Mouse (Mus musculus): Measurements from ENCODE around the gene Shank2. TPM values are rescaled to one million over a fixed set of nuclear protein-coding genes. Genes with fewer than 3 reads are reported as not detected.

Gene Shank2
- total RNA-seq, 4 experiments from 2014 or later = 0.16 to 0.38 (median 0.24) TPM

DNA sequence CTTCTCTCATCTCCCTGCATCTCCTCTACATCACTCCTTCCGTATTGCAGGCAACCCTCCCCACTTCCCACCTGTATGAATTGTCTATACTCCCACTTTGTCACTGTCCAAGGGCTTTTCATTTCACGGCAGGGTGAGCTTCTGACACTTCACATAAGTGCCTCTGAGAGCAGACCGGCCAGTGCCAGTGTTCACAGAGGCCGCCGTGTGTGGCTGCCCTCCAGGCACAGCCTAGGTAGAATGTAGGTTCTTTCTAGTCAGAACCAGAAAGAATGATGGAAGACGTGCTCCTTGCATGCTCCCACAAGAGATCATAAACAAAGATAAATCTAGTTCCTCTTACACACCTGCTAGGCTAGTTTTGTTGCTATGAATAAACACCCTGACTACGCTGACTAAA is 265.0 kb downstream of the Shank2 start:
- no peak for DNase-seq (ENCODE audit: low spot score)

GRCm38 (mm10) chr7:144268329-144268728 is 266.6 kb downstream of the Shank2 start:
- no peak for DNase-seq (ENCODE audit: low spot score)

- DNase-seq (ENCODE audit: low spot score) = no peak
Observed at GRCm38 (mm10) chr7:144268778-144269177, 267.1 kb downstream of the Shank2 start.

DNA sequence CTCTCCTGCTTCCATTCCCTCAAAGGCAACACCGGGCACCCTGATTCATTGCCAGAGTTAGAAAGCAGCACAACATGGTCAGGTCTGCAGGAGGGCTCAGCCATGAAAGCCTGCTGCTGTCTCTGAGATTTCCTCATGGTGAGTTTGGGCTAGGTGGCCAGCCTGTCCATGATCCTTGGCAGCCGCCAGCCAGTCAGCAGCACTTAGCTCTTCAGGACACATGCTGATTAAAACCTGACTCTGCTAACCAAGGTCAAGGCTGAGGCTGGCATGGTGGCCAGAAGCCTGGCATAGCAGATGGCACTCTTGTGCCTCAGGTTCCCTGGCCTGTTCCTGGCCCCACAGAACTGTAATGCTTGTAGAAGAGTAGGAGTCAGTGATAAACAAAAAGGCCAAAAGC is 269.3 kb downstream of the Shank2 start:
- DNase-seq (ENCODE audit: low spot score) = peak; percentile 4

- DNase-seq (ENCODE audit: low spot score) = no peak
Observed at GRCm38 (mm10) chr7:144278703-144279102, 277.0 kb downstream of the Shank2 start.

GRCm38 (mm10) chr7:144283701-144284100 is 282.0 kb downstream of the Shank2 start:
- peak; percentile 4 for DNase-seq (ENCODE audit: low spot score)

DNA sequence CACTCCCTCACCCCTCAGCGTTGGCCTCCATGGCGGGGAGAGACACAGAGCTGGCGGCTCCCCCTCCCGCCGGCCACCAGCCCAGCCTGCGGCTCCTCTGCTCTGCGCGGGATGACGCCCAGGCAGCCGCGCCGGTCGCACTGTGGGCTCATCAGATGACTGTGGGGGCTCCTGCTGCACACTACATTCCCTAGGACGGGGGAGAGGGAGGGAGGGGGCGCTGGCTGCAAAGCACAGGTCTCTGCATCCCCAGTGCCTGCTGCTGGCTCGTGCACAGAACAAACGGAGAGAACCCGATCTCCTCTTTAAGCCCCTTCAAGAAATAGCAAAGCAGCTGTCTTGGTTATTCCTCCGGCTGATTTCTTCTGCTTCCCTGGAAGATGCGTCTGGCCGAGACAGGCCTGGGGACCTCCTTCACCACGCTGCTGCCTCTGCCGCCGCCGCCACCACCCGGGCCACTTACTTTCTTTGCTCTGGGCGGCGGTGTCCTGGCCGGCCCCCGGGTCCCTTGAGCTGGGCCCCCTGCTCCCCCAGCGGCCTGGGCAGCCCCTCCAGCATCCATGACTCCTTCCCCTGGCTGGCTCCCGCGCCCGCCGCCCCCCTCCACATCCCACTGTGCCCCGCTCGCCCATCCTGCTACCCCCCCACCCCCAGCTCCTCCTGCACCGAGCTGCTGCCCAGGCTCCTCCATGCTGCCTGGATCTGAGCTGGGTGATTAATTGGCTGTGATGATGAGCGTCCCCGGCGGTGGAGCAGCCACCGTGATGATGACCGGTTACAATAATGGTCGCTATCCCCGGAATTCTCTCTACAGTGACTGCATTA is 282.7 kb downstream of the Shank2 start:
- DNase-seq (ENCODE audit: low spot score) = no peak

DNA sequence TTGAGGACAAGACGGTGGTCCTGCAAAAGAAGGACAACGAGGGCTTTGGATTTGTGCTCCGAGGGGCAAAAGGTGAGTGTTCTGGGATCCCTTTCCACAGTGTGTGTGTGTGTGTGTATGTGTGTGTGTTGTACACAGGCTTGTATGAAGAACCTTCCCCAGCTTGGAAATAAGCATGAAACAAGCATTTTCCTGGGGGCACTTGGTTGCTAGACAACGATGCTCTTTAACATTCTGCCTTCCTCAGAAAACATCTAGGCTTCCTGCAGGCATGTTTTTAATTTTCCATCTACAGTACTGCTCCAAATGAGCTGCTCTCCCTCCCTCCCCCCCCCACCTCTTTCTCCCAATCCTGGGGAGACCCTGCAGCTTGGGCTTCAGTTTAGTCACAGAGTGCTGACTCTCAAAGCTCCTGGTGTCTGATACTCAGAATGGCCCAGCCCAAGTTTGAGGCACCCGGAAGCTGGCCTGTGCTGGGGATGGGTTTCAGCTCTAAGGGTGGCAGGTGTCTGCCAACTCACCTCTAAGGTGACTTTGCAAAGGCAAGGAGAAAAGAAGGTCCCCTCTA is 283.4 kb downstream of the Shank2 start:
- no peak for DNase-seq (ENCODE audit: low spot score)

- no peak for DNase-seq (ENCODE audit: low spot score)
Observed at GRCm38 (mm10) chr7:144285912-144286311, 284.2 kb downstream of the Shank2 start.

DNA sequence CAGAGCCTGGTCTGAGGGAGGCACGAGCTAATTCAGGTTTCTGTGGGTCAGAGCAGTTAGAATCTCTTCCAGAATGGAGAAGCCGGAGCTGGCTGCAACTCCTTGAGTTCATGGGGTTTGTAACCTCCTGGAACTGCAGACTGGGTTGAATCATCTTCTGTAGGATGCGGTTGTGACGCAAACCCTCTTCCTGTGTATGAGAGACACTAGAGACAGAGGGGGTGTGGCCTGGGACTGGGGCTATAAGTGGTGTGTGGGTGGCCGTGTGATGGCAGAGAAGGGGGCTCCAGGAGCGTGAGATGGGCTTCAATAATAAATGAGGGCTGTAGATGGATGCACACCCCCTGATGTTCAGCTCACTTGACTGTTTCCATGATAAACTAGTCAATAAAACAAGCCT is 286.3 kb downstream of the Shank2 start:
- no peak for DNase-seq (ENCODE audit: low spot score)

DNA sequence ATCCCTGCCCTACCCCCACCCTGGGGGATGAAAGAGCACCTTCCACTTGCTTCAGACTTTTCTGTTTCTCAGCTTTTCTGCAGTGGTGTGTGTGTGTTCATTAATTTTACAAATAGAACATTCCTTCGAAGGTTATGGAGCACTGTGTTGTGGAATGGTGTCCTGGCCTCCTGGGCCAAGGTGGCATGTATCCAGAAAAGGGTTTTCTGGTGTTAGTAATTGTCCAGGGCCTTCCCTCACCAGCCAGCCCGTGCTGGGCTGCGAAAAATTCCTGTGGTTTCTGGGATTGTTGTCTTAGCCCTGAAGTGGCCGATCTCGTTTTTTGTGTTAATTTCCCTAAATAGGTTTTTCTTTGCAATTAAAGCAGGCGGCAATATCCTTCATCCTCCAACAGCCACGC is 289.8 kb downstream of the Shank2 start:
- DNase-seq (ENCODE audit: low spot score) = no peak

DNA sequence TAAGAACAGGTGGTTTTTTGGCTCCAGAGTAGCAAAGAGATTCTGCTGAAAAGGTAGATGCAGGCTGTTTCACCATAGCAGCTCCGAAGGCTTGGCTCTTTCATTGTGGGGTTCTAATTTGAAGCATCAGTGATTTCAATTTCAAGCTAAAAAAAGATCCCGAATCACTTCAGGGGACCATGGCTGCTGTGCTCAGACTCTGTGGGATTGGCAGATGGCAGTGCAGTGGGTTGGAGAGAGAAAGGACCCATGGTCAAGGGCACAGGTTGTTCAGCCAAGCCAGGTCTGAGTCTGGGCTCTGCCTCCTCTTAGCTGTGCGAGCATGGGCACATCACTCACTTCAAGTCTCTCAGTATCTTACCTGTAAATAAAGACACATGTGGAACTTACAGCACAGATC is 291.9 kb downstream of the Shank2 start:
- no peak for DNase-seq (ENCODE audit: low spot score)

DNA sequence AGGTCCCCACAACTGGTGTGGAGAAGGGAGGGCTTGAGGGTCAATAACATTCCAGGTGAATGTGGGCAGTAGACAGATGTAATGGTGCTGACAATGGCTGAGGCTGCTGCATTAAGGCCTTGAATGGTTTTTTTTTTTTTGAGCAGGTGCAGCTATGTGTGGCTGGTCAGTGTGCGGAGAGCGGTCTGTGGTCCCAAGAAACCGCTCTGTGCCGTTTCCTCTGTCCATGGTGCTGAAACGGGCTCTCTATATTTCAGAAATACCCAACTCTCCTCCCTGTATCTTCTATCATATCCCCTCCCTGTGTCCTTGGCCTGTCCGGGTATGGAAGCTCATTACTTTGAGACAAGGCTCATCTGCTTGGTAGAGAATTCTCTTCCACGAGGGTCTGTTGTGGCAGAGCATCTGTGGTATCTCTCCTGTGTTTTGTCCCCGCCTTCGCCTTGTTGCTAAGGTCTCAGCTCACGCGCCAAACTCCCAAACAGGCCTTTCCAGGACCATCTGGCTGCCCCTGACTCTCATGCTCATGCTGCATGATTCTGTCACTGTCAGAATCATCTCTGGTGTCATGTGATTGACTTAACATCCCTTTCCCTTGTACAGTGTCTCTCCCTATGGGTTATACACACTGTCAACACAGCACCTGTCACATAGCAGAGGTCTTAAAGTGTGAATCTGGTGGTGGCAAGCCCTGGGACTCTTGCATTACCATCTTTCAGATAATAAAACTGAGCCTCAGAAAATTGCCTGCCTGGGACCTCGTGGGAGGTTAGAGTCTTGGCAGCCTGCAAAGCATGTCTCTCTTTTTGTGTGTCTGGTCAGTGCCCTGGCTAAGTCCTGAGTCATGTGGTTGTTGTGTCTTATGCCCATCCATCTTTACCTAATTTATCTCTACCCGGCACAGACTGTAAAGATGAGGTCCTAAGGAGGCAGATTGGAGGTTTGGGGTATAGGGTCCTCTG is 292.8 kb downstream of the Shank2 start:
- no peak for DNase-seq (ENCODE audit: low spot score)

- no peak for DNase-seq (ENCODE audit: low spot score)
Observed at GRCm38 (mm10) chr7:144299351-144299750, 297.6 kb downstream of the Shank2 start.

DNA sequence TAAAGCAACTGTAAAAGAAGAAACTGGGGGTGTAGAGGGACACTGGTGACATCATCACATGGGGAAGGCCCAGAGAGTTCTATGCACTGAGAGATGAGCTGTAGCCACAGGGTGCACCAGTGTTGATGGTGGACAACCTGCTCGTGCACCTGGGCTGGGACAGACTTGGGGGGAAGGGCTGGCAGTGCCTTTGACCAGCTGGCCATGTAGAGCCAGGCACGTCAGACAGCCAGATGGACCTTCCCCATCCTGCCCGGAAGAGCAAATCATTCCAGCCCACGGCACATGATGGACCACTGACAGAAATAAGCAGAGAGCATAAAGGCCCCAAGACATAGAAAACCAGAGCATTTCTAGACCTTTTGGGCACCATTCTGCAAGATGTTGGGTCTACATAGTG is 299.9 kb downstream of the Shank2 start:
- no peak for DNase-seq (ENCODE audit: low spot score)

DNA sequence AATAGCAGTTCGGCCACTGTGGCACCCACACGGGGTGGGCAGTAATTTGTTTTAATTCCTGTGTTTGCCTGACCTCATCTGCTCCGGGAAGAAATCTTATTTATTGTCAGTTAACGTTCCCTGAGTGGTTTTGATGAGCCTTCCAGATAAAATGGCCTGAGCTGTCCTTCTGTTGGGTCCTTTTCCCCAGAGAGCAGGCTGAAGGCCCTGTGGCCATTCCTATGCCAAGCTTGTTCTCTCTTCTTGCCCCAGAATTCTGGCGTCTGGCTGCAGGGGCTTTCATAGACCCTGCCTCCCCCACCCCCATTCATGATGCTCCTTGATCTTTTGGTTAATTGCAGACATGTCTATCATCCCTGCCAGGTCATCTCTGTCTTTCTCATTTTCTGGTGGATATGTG is 300.8 kb downstream of the Shank2 start:
- no peak for DNase-seq (ENCODE audit: low spot score)

DNA sequence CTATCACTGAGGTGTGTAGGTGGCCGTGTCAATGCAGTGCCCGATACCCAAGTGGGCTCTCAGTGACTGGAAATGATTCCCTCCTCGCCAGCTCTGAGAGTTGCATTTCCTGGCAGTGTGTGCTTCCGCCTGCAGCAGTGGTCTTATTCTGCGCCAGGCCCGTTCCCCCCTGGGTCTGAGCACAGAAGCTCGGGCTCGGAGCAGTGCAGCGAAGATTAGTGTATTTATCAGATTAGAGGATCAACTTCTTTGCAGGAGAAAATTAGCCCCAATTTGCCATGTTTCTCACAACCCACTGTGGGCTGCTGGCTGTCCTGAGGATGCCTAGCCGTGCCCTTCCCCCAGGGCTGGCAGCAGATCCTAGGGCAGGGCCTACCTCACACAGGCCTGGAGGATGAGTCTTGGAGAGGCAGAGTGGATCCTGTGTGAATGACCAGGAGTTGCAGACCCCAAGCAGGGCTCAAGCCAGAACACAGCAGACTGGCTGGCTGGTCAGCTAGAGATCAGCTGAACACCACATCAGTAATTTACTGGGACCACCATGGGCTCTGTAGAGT is 306.2 kb downstream of the Shank2 start:
- DNase-seq (ENCODE audit: low spot score) = no peak

DNA sequence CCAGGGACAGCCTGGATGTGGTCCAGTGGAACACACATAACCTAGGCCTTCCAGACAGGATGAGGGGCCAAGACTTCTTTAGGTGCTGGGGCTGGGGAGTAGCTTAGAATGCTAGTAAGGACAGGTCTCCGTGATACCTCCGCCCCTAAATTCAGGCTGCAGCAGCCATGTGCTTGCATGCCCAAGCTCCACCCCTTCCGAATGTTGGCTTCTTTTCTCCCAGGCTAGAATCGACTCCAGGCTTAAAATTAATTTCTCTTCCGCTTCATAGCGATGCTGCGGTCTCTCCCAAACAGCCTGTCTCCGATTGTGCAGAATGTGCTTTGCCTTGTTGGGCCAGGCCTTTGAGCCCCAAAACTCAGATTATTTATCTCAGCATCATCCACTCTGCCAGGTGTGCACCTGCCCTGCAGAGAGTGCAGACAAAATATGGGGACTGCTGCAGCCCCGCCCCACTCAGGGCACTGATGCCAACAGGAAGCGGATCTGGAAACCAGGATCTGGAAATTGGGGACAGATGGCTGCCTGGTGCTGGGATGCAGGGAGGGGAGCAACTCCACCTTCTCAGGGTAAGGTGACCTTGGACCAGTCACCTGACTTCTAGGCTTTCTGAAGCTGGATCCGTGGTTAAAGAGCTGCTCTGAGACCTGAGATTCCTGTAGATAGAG is 312.8 kb downstream of the Shank2 start:
- DNase-seq (ENCODE audit: low spot score) = no peak

DNA sequence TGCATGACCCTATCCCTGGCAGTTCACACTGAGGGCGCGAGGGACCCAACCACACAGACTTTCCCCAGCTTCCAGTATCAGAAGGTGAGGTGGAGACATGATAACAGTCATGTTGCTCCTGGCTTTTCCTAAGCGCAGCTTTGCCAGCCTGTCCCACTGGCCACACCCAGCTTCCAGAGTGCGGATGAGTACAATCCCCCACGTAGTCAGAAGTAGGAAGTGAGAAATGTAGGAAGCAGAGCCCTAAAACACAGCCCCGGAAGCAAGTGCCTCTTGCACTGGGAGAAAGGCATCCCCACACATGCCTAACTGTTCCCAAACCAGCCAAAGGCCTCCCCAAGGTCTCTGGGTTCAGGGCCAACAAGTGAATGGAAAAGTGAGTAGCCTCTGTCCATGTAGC is 314.5 kb downstream of the Shank2 start:
- DNase-seq (ENCODE audit: low spot score) = no peak

DNA sequence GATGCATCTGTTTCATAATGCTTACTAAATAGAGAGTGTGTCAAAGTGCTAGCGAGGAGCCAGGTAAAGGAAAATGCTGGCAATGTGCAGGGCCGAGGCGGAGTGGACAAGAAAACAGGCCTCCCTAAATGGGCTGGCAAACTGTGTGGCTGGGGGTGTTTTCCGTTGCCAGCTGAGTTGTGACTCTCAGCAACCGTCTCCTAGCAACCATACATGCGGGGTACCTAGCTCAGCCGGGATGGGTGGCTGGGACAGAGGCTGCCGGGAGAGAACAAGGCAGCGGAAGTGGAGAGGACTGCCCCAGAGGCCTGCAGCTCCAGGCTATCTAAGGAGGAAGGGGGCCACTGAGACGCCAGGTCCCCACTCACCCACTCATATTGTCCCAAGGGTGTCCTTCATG is 315.1 kb downstream of the Shank2 start:
- no peak for DNase-seq (ENCODE audit: low spot score)

DNA sequence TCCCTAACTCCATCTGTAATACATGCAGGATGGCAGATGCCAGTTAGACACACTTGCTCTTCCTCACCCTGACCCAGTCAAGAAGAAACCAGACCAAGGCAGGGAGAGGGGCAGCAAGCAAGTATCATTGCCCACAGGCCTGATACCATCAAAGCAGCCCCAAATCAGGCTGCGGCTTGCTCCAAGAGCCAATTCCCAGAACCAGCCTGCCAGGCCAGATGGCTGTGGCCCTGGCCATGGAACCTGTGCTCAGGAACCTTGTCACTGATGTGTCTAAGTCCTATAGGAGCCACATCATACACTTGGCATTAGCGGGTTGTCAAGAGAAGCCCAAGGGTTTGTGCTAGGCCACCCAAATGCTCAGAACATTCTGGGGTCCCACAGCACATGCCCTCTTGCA is 322.3 kb downstream of the Shank2 start:
- DNase-seq (ENCODE audit: low spot score) = no peak
